Mouse (Mus musculus) brain, embryonic 18.5 days (tissue): ENCODE results near the gene Ubc.
"Not testable (repeated sequence)": the region's sequence is repeated elsewhere in the genome, so short reads cannot be mapped to it uniquely, and the experiment has no call there.

Experiments
- DNase-seq: peaks from one replicate; pipeline ENCODE4 v3.0.0-alpha.2; 2012; ENCODE audit warnings: low read depth, low spot score

Ubc gene

DNA sequence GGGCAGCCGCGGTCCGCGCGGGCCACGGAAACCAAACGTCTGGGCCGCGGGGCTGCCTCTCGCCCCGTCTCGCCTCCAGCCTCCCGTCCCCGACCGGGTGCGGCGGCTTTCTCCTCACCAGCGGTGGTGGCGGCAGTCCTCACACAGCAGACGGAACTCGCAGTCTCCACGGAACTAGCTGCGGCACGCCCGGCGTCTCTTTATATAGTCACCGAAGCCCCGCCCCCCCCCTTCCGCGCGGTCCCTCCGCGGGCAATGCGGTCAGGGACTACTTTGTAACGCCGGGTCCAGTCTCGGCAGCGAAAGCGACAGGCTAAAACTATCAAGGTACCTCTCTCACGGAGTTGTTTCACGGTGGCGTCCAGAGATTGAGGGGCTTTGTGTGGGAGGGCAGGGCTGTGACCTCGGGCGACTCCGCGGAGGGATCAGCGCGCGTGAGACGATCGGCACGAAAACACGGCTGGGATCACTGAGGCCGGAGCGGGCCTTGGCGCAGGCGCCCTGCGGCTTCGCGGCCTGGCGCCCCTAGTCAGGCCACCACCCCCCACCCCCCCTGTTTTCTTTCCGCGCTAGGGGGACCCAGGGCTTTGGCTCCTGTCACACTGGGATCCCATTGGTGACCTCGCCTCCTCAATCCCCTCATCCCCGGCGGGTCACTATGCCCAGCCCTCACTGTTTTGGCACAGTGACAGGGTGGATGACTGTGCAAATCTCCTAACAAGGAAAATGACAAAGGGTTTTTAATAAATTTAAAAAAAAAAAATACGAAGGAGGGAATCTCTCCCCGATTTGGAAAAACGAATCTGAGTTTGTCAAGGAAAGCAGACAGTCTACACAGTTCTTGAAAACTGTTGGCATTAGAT, at the start of gene Ubc:
Gene Ubc, minus strand, starts transcription at position 624 of the 863 bp plus-strand sequence.
- no peak for DNase-seq

- not testable (repeated sequence) for DNase-seq
Measured at GRCm38 (mm10) chr5:125434347-125434746, 44.3 kb upstream of the Ubc start.

GRCm38 (mm10) chr5:125433793-125434337, 43.9 kb upstream of the Ubc start, which contains the start of gene Dhx37:
Gene Dhx37 (minus strand): TSS chr5:125434121.
- peak; percentile 89 for DNase-seq

DNA sequence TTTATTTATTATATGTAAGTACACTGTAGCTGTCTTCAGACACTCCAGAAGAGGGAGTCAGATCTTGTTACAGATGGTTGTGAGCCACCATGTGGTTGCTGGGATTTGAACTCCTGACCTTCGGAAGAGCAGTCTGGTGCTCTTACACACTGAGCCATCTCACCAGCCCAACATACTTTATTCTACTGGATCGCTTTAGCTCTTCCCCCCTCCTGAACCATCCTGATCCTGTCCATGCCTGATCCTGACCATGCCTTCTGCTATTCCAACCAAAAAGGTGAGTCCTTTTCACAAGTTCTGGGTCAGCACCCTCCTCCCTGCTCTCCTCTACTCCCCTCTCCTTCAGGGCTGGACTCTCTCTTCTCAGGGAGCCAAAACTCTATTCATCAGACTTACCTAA, 42.3 kb upstream of the Ubc start:
- not testable (repeated sequence) for DNase-seq

DNA sequence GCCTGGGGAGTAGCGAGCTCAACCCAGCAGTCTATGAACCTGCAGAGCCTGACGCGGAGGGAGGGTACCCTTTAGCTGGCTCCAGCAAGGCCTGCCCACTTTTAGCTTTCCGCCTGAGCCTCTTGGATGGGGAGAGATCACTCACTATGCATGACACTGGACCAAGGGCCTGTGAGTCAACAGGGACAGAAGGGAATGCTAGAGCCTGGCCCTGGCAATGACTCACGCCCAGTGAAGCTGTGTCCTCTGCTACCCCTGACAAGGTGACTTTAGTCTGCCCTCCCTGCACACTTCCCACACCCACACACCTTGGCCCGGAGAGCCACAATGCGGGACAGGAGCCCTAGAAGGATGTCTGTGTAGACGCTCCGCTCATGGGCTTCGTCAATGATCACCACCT, 36.3 kb upstream of the Ubc start:
- DNase-seq, result no peak

DNA sequence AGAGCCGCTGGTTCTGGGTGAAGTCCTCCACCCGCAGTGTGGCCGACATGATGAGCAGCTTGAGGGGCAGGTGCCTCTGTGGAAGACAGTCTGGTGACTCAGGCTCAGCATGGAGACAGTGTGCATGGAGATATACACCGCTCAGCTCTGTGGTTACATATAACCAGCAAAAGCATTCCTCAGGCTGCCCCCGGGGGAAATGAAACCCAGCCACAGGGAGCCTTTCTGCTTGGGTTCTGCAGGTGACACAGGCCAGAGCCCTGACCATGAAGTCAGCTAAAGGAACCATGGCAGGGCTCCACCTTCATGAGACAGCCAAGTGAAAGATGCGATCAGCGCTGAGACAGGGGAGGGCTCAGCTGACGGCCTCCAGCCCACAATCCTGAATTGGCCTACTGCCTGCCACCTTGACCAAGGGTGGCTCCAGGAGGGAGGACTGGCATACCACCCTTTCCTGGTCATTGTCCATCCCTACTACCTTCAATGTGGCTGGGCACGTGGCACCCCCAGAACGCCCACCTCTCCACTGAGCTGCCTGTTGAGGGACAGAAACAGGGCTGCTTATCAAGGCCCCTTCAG, 35.8 kb upstream of the Ubc start:
- no peak for DNase-seq

DNA sequence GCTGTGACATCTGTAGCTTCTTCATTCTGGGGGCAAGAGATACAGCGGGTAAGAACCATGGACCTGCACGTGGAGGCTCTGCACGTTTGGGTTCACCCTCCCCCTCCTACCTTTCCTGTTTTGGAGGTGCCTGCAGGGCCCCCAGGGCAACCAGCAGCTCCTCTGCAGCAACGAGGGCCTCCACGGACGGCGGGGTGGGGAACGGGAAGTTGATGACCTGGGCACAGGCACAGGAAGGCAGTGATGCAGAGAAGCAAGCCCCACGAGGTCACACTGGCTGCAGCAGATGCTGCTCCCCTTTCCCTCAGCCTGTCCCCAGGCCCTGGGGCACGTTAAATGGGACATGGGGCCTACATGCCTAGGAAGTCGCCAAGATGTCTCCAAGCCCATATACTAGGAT, 29.1 kb upstream of the Ubc start:
- no peak for DNase-seq

DNA sequence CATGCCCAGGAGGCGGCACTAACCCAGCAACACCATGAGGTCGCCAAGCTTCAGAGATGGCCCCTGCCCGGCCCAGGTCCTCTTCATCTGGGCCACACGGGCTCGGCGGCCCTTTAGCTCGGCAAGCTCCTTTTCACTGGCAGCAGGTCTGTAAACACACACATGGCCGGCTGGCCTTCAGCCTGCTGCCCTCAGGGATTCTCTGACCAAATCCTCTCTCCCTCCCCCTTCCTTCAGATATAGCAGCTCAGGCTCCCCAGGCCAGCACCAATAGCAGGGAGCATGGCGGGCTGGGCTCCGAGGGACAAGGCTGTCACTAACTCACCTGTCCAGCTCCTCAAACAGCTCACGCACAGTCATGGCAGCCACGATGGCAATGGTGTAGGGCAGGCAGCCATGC, 28.6 kb upstream of the Ubc start:
- DNase-seq, result no peak

- no peak for DNase-seq
Measured at GRCm38 (mm10) chr5:125416183-125416582, 26.2 kb upstream of the Ubc start.

DNA sequence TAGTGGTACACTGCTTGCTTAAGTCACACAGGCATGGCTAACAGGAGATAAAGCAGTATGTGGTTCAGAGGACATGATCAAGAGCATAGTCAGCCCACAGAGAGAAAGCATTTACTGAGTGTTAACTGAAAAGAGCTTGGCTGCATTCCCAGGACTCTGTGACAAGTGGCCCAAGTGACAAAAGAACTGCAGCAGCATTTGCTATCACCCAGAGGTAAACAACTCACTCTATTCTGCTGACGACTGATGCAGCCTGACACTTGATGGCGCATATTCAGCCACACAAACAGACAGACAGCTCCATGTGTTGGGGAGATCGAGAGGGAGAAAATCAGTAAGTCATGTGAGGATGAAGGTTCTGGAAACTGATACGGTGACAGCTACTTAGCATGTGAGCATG, 23.8 kb upstream of the Ubc start:
- DNase-seq, result no peak

GRCm38 (mm10) chr5:125412536-125412935, 22.5 kb upstream of the Ubc start:
- DNase-seq, result not testable (repeated sequence)

- no peak for DNase-seq
Measured at GRCm38 (mm10) chr5:125411972-125412530, 22.0 kb upstream of the Ubc start.

- no peak for DNase-seq
Measured at GRCm38 (mm10) chr5:125409348-125410090, 19.5 kb upstream of the Ubc start.

GRCm38 (mm10) chr5:125408842-125409241, 18.8 kb upstream of the Ubc start:
- no peak for DNase-seq

- DNase-seq, result no peak
Measured at GRCm38 (mm10) chr5:125407910-125408575, 18.0 kb upstream of the Ubc start.

DNA sequence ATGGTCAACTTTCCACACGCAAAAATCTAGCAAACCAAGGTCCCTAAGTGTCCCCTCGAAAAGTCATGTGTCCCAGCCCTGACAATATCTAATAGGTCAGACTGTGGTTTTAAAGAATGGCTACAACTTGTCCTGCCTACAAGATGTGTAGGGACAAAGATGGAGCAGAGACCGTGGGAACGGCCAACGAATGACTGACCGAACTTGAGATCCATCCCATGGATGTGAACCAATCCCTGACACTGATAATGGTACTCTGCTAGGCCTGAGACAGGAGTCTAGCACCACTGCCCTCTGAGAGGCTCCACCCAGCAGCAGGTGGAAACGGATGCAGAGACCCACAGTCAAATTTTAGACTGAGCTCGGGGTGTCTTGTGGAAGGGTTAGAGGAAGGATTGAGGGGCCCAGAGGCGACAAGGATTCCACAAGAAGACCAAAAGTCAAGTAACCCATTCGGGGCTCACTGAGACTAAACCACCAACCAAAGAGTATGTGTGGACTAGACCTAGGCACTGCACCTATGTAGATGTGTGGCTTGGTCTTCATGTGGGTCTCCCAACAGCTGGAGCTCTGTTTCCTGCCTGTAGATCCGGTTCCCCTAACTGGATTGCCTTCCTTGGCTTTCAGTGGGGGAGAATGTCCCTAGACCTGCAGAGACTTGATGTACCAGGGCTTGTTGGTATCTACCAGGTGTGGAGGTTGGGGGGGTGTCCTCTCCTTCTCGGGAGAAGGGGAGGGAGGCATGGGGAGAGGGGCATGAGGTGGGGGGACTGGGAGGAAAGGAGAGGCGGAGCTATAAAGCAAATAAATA, 17.2 kb upstream of the Ubc start:
- DNase-seq, result no peak

GRCm38 (mm10) chr5:125406322-125407016, 16.5 kb upstream of the Ubc start:
- DNase-seq, result no peak

GRCm38 (mm10) chr5:125405546-125406248, 15.7 kb upstream of the Ubc start:
- DNase-seq, result peak; percentile 85

- no peak for DNase-seq
Measured at GRCm38 (mm10) chr5:125404903-125405545, 15.0 kb upstream of the Ubc start.
